Mouse (Mus musculus) common myeloid progenitor, adult 5-6 weeks (primary cell): ENCODE results near the gene Tgfbr2. TPM values are rescaled to one million over a fixed set of nuclear protein-coding genes. Genes with fewer than 3 reads are reported as not detected.
A peak's percentile ranks its signal among the peaks of the same experiment; 100 is the strongest.
"Not testable (repeated sequence)": the region's sequence is repeated elsewhere in the genome, so short reads cannot be mapped to it uniquely, and the experiment has no call there.

Experiments used
- ATAC-seq: replicated peaks from 2 replicates; pipeline ENCODE4 v1.8.0; 2016; ENCODE audit warnings: low read depth, mild to moderate bottlenecking, moderate TSS enrichment, inconsistent platforms; ENCODE audit not compliant: poor library complexity, severe bottlenecking
- total RNA-seq: library from RNA; stranded (forward); fragments of 200-1000, 187-1606 nt; gene quantifications from 2 replicates; pipeline ENCODE4 v1.2.3, GENCODE M21; 2017

Gene Tgfbr2
- total RNA-seq, 1 experiment from 2014 or later: 19.1 TPM

GRCm38 (mm10) chr9:116085999-116086398, 89.2 kb downstream of the Tgfbr2 start:
- no peak for ATAC-seq

DNA sequence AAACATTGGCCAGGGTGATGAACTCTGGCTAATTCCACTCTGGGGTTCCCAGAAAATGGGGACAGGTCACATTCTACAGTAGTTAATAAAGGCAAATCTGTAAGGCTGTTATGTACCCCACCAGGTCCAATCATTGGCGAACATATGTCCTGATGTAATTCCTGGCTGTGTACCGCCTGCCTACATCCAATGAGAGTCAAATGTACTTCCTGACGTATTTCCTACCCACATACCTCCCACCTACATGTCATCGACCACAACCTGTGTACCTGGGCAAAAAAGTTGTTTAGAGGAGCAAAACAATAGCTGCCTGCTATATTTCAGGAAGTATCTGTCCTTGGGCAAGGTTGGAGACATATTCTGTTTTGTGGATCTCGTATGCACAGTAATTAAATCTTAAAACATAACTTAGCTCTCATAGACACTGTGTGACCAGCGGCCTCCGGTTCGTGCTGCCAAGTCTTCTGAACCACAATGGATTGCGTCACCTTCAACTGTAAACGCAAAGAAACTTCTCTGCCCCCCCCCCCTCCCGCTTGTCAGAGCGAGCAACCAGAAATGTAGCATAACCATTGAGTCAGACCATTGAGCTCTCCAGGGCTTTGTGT, 90.7 kb downstream of the Tgfbr2 start:
- peak; percentile 45 for ATAC-seq

DNA sequence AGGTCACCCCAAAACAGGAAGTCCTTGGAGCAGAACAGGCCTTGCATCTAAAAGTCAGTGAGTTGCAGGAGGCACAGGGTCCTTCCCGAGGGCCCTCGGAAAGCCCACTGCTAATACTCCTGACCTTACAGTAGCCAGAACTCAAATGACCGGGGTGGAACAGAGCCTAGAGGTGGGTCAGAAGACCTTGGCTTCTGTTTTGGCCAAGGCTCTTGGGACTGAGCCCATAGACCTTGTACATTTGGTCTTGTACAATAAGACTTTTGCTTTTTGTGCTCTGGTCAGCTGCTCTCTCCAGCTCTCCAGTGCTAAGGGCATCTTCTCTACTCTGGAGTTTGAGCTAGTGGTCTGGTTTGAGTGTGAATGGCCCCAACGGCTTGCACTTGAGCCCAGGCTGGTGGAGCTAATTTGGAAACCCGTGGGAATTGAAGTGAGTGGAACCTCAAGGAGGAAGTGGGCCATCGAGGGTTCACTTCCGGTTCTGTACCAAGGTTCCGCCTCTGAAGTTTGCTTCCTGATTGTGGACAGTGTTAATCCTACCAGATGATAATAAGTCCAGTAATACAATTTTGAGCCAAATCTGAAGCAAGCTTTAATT, 91.3 kb downstream of the Tgfbr2 start:
- ATAC-seq: peak; percentile 36

DNA sequence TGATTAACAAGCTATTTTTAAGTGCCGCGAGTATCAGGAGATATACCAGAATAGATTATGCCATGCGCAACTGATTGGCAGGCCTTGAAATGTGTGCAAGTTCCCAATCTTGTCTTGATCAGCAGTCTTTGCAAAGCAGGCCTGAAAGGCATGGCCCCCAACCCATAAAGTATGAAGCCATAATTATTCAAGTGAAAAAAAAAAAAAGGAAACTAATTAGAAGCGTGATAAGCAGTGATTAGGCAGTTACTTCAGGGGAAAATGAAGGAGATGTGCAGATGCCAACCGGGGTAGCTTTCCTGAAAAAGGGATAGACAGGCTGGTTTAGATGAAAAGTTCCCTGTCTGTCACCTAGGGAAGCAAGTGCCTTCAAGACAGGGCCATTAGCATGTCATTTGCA, 91.9 kb downstream of the Tgfbr2 start:
- ATAC-seq: no peak

GRCm38 (mm10) chr9:116081781-116082180, 93.4 kb downstream of the Tgfbr2 start:
- no peak for ATAC-seq

GRCm38 (mm10) chr9:116077419-116077818, 97.7 kb downstream of the Tgfbr2 start:
- ATAC-seq: peak; percentile 89

GRCm38 (mm10) chr9:116076946-116077345, 98.2 kb downstream of the Tgfbr2 start:
- ATAC-seq: peak; percentile 64

DNA sequence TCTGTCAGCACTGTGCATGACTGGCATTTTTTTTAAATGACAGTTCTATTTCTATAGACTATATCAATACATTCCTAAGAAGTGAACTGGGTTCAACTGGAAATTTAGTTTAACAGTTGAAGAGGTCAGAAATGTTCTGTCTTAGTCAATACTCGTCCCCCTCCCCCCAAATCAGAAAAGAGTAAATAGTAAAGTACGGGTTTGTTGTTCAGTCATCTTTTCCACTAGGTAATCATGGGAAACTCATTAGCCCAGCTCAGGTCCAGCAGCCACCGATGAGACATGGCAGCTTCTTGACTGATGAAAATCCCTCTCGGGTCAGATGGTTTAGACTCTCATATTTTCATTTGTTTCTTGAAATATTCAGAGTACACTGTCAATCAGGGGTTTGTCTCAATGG, 99.0 kb downstream of the Tgfbr2 start:
- ATAC-seq: no peak

DNA sequence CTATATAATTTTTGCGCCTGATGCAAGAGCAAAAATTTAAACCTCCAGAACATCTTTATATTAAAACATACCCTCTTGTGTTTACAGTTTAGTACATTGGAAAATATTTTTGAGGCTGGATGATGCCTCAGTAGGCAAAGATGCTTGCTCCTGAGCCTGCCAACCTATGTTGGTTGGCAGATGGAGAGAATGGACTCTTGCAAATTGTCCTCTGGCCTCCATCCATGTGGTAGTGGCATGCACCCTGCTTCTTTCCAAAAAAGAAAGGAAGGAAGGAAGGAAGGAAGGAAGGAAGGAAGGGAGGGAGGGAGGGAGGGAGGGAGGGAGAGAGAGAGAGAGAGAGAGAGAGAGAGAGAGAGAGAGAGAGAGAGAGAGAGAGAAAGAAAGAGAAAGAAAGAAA, 103.6 kb downstream of the Tgfbr2 start:
- ATAC-seq: not testable (repeated sequence)

GRCm38 (mm10) chr9:116064774-116065173, 110.4 kb downstream of the Tgfbr2 start:
- ATAC-seq: no peak

GRCm38 (mm10) chr9:116060691-116061090, 114.5 kb downstream of the Tgfbr2 start:
- peak; percentile 55 for ATAC-seq

GRCm38 (mm10) chr9:116059156-116059555, 116.0 kb downstream of the Tgfbr2 start:
- peak; percentile 90 for ATAC-seq

DNA sequence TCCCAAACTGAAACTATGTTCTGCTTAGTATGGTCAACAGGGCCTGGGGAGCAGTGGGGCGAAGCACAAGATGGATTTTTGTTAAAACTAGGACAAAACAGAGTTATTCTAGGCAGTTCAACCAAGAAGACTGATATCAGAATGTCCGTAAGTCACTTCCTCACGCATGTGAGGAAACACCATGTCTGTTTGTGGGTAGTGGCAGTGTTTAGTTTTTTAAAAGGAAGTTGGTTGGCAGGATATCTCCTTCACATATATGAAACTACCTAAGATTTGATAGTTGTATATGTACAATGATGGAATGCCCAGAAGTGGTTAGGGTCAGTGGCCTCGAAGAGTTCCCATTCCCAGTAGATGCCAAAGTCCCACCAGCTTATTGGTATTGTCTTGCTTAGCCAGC, 116.7 kb downstream of the Tgfbr2 start:
- peak; percentile 39 for ATAC-seq

GRCm38 (mm10) chr9:116053976-116054375, 121.2 kb downstream of the Tgfbr2 start:
- no peak for ATAC-seq

- ATAC-seq: no peak; the same call in 1 of the 2 replicates
Observed at GRCm38 (mm10) chr9:116049985-116050384, 125.2 kb downstream of the Tgfbr2 start.

GRCm38 (mm10) chr9:116041787-116042186, 133.4 kb downstream of the Tgfbr2 start:
- ATAC-seq: peak; percentile 82

DNA sequence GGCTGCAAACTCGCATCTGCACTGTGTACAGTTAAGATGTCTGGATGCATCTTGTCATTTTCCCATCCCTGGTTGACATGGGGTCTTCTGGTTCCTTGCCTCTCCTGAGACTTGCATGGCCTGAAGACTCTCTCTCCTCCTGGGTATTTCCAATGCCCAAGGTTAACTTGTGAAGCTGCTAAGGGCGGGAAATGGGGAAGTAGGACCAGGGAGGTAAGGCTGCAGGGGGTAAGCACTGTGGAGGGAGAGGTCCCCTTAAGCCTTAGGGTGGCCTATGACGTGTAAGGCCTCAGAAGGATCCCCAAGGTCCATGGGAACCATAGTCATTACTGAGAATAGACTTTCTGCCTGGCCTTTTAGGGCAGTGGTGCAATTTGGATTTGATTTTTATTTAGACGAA, 133.8 kb downstream of the Tgfbr2 start:
- ATAC-seq: peak; percentile 53; the same call in 1 of the 2 replicates

DNA sequence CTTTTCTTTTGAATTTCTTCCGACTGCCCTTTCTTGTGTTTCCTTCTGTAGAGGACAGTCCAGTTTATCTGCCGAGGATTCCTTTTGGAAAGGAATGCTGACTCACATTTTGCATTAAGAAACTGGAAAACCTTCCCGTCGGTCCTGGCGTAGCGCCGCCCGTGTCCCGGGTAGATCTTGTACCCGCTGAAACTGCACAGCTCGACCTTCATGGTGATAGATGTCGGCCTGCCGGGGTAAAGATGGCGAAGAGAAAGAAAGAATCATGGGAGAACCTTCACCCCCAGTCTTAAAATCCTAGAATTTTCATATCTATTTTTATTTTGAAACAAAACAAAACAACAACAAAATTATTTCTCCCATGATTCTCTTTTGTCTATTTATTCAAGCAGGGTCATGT, 134.3 kb downstream of the Tgfbr2 start:
- peak; percentile 66 for ATAC-seq

GRCm38 (mm10) chr9:116039981-116040380, 135.2 kb downstream of the Tgfbr2 start:
- ATAC-seq: no peak

DNA sequence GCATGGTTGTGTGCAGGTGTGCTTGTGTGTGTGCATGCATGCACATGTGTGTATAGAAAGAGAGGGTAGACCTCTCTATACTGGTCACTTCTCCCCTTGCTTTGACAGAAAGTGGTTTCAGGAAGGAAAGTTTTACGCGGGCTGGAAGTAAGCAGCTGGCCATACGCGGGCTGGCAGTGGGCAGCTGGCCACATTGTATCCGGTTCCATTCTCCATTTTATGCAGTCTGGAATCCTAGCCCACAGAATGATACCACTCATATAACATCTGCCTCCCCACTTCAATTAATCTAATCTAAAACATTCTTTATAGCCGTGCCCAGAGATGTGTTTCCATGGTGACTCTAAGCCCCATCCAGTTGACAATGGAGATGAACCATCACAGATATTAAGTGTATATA, 136.9 kb downstream of the Tgfbr2 start:
- no peak for ATAC-seq
